Mouse (Mus musculus): ENCODE results near the gene Cuedc2. TPM values are rescaled to one million over a fixed set of nuclear protein-coding genes. Genes with fewer than 3 reads are reported as not detected.

The Cuedc2 gene
- total and polyA plus RNA-seq, 3 experiments, result 251 to 302 (median 297) TPM

- no peak for DNase-seq (ENCODE audit: low read depth, low spot score)
- no peak overlapping the region for H3K27ac ChIP-seq (ENCODE audit: control insufficient read depth, low read depth, low read length)
- H3K9ac ChIP-seq (ENCODE audit: control insufficient read depth, low read depth, low read length, poor library complexity, severe bottlenecking), result no peak overlapping the region
- no peaks in the 10 kb centered on the region for H3K79me2 ChIP-seq (ENCODE audit: control insufficient read depth, insufficient read depth, low read length, poor library complexity)
- peaks cover 6 to 21% of the 10 kb centered on the region in 2 experiments; a peak in 3 of 4 replicates for H3K4me1 ChIP-seq (ENCODE audit: control insufficient read depth in 1 of 2, insufficient read depth in 2 of 2, low read length in 2 of 2)
- TF ChIP-seq MYB (IDR thresholded peaks at IDR 0.05; ENCODE audit: low read depth, low read length) (no peak), EP300 (IDR thresholded peaks at IDR 0.05; ENCODE audit: low read depth in 1 of 2, low read length in 2 of 2) (no peak), CHD1 (IDR thresholded peaks at IDR 0.05; ENCODE audit: low read depth, low read length) (no peak), CHD2 (IDR thresholded peaks at IDR 0.05; ENCODE audit: low read length) (no peak), RCOR1 (IDR thresholded peaks at IDR 0.05; ENCODE audit: low read depth, low read length) (no peak), MAFK (IDR thresholded peaks at IDR 0.05; ENCODE audit: borderline replicate concordance, low read depth, low read length) (no peak), ZC3H11A (IDR thresholded peaks at IDR 0.05; ENCODE audit: low read depth, low read length) (no peak), ETS1 (IDR thresholded peaks at IDR 0.05; ENCODE audit: low read depth, low read length) (no peak)
- no peaks in the 10 kb centered on the region for H3K27me3 ChIP-seq (ENCODE audit: control insufficient read depth in 1 of 2, insufficient read depth in 2 of 2, low read length in 2 of 2)
- H3K36me3 ChIP-seq (ENCODE audit: control insufficient read depth in 1 of 2, insufficient read depth in 2 of 2, low read length in 2 of 2), result peaks cover 0 to 10% of the 10 kb centered on the region in 2 experiments; a peak in 2 of 4 replicates
- no peaks in the 10 kb centered on the region for H3K9me3 ChIP-seq (replicated peaks; ENCODE audit: insufficient read depth, low read length)
- no peak overlapping the region for H3K4me3 ChIP-seq (ENCODE audit: control insufficient read depth in 1 of 2, insufficient read depth in 1 of 2, low read depth in 2 of 2, low read length in 2 of 2)
Observed at GRCm38 (mm10) chr19:46320076-46320785, 18.3 kb downstream of the Cuedc2 start.

DNA sequence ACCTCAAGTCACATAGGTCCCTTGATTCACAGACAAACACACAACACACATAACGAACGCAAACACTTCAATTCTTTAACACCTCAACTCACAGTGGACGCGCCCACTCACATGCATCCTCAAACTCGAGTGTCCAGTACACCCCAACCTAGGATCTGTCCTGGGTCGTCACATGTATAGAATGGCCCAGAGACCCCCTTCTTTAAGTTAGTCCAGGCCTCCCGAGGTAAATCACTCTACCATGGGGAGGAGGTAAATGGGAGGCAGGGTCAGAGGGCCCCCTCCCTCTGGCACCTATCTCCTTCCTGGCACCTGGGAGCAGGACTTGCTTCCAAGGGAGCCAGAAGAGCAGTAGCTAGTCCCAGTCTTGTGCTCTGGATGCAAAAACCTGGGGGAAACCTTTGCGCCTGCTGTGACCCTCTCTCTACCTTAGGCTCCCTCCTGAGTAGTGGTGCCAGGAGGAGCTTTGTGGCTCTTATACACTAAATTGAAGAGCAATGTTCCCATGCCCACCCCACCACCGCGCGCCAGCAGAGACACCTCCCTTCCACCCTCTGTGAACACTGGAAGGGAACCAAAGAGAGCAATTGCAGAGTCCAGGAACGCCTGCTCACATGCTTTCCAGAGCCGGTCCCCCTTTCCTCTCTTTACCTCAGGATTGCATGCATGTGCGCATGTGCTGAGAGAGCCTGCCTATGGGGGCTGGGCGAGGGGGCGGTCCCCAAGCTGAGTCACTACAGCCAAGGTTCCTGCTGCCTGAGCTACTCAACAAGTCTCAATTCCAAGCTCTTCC is 19.7 kb downstream of the Cuedc2 start:
- DNase-seq (ENCODE audit: low read depth, low spot score), result peak; percentile 60
- H3K4me1 ChIP-seq (ENCODE audit: control insufficient read depth in 1 of 2, insufficient read depth in 2 of 2, low read length in 2 of 2), result peaks cover 14 to 36% of the 10 kb centered on the region in 2 experiments
- no peak overlapping the region for H3K27ac ChIP-seq (ENCODE audit: control insufficient read depth, low read depth, low read length)
- peaks cover 0 to 17% of the 10 kb centered on the region in 2 experiments; a peak in 2 of 4 replicates for H3K36me3 ChIP-seq (ENCODE audit: control insufficient read depth in 1 of 2, insufficient read depth in 2 of 2, low read length in 2 of 2)
- H3K9ac ChIP-seq (ENCODE audit: control insufficient read depth, low read depth, low read length, poor library complexity, severe bottlenecking), result no peak overlapping the region
- no peaks in the 10 kb centered on the region for H3K79me2 ChIP-seq (ENCODE audit: control insufficient read depth, insufficient read depth, low read length, poor library complexity)
- H3K4me3 ChIP-seq (ENCODE audit: control insufficient read depth in 1 of 2, insufficient read depth in 1 of 2, low read depth in 2 of 2, low read length in 2 of 2), result no peak overlapping the region
- H3K9me3 ChIP-seq (replicated peaks; ENCODE audit: insufficient read depth, low read length), result no peaks in the 10 kb centered on the region
- no peak for TF ChIP-seq CHD2 (IDR thresholded peaks at IDR 0.05; ENCODE audit: low read length)
- peak; percentile 57 for TF ChIP-seq NRF1 (IDR thresholded peaks at IDR 0.05; ENCODE audit: insufficient read depth, low read depth, low read length, poor library complexity, severe bottlenecking)
- H3K27me3 ChIP-seq (ENCODE audit: control insufficient read depth in 1 of 2, insufficient read depth in 2 of 2, low read length in 2 of 2), result no peaks in the 10 kb centered on the region

- DNase-seq (ENCODE audit: low read depth, low spot score), result no peak
- Histone ChIP-seq H3K4me3 (ENCODE audit: control insufficient read depth in 1 of 2, insufficient read depth in 1 of 2, low read depth in 2 of 2, low read length in 2 of 2) (no peak overlapping the region), H3K27ac (ENCODE audit: control insufficient read depth, low read depth, low read length) (no peak overlapping the region), H3K79me2 (ENCODE audit: control insufficient read depth, insufficient read depth, low read length, poor library complexity) (no peaks in the 10 kb centered on the region), H3K36me3 (ENCODE audit: control insufficient read depth in 1 of 2, insufficient read depth in 2 of 2, low read length in 2 of 2) (peaks cover 0 to 18% of the 10 kb centered on the region in 2 experiments; a peak in 2 of 4 replicates), H3K4me1 (ENCODE audit: control insufficient read depth in 1 of 2, insufficient read depth in 2 of 2, low read length in 2 of 2) (peaks cover 14 to 37% of the 10 kb centered on the region in 2 experiments), H3K27me3 (ENCODE audit: control insufficient read depth in 1 of 2, insufficient read depth in 2 of 2, low read length in 2 of 2) (no peaks in the 10 kb centered on the region), H3K9me3 (replicated peaks; ENCODE audit: insufficient read depth, low read length) (no peaks in the 10 kb centered on the region), H3K9ac (ENCODE audit: control insufficient read depth, low read depth, low read length, poor library complexity, severe bottlenecking) (no peak overlapping the region)
- TF ChIP-seq ELF1 (IDR thresholded peaks at IDR 0.05; ENCODE audit: low read depth, low read length) (no peak), MAZ (IDR thresholded peaks at IDR 0.05; ENCODE audit: low read depth, low read length) (no peak), BHLHE40 (IDR thresholded peaks at IDR 0.05; ENCODE audit: borderline replicate concordance, low read depth, low read length) (no peak), RAD21 (IDR thresholded peaks at IDR 0.05; ENCODE audit: low read depth, low read length) (no peak), TBP (IDR thresholded peaks at IDR 0.05; ENCODE audit: low read depth, low read length) (no peak), HCFC1 (IDR thresholded peaks at IDR 0.05; ENCODE audit: low read depth, low read length) (no peak), TCF12 (IDR thresholded peaks at IDR 0.05; ENCODE audit: low read depth, low read length) (no peak), NRF1 (IDR thresholded peaks at IDR 0.05; ENCODE audit: insufficient read depth, low read depth, low read length, poor library complexity, severe bottlenecking) (no peak), ETS1 (IDR thresholded peaks at IDR 0.05; ENCODE audit: low read depth, low read length) (no peak), KAT2A (conservative IDR thresholded peaks at IDR 0.05; ENCODE audit: low read depth, low read length) (no peak), E2F4 (IDR thresholded peaks at IDR 0.05; ENCODE audit: borderline replicate concordance, low read depth, low read length) (no peak), ZNF384 (IDR thresholded peaks at IDR 0.05; ENCODE audit: low read depth, low read length) (no peak), MAFK (IDR thresholded peaks at IDR 0.05; ENCODE audit: borderline replicate concordance, low read depth, low read length) (no peak), CHD2 (IDR thresholded peaks at IDR 0.05; ENCODE audit: low read length) (no peak), USF1 (IDR thresholded peaks at IDR 0.05; ENCODE audit: low read depth, low read length) (no peak), GATA1 (IDR thresholded peaks at IDR 0.05; ENCODE audit: low read depth, low read length) (no peak)
Observed at GRCm38 (mm10) chr19:46318031-46318471, 20.5 kb downstream of the Cuedc2 start.

Data from MEL (cell line).